Mouse (Mus musculus) heart, embryonic 16.5 days (tissue): ENCODE measurements around the gene Cd300ld5. TPM values are rescaled to one million over a fixed set of nuclear protein-coding genes. Genes with fewer than 3 reads are reported as not detected.

Source experiments
- ATAC-seq: fragments of 200-750 bp; cut with Nextera tagmentation; replicated peaks from 2 replicates; pipeline ENCODE4 v1.8.0; 2017; ENCODE audit warnings: moderate number of reproducible peaks; ENCODE audit not compliant: insufficient read depth, low FRiP score; ENCODE audit errors: extremely low read depth
- H3K27ac ChIP-seq: fragments of 300-500 bp; sonication (generic); 2 replicates; pipeline ENCODE4 v1.5.1; 2014; ENCODE audit warnings: mild to moderate bottlenecking, low read length, control low read depth, moderate library complexity
- H3K27me3 ChIP-seq: fragments of 300-500 bp; sonication (generic); 2 replicates; pipeline ENCODE4 v1.6.1; 2014; ENCODE audit warnings: low read length, mixed read lengths; ENCODE audit not compliant: control insufficient read depth, insufficient read depth
- H3K36me3 ChIP-seq: fragments of 300-500 bp; sonication (generic); 2 replicates; pipeline ENCODE4 v1.6.1; 2014; ENCODE audit not compliant: control insufficient read depth, insufficient read depth
- H3K4me1 ChIP-seq: fragments of 300-500 bp; sonication (generic); 2 replicates; pipeline ENCODE4 v1.6.1; 2014; ENCODE audit warnings: low read length, mixed read lengths; ENCODE audit not compliant: control insufficient read depth, insufficient read depth
- H3K4me2 ChIP-seq: fragments of 300-500 bp; sonication (generic); 2 replicates; pipeline ENCODE4 v1.6.1; 2014; ENCODE audit warnings: low read depth, mild to moderate bottlenecking, control low read depth, low read length
- H3K4me3 ChIP-seq: fragments of 300-500 bp; sonication (generic); 2 replicates; pipeline ENCODE4 v1.5.1; 2014; ENCODE audit warnings: mild to moderate bottlenecking, control low read depth, low read length
- H3K9ac ChIP-seq: fragments of 300-500 bp; sonication (generic); 2 replicates; pipeline ENCODE4 v1.6.1; 2014; ENCODE audit warnings: low read length, control low read depth
- H3K9me3 ChIP-seq: fragments of 300-500 bp; sonication (generic); replicated peaks from 2 replicates; pipeline ENCODE4 v1.6.1; 2016; ENCODE audit warnings: low read length; ENCODE audit not compliant: control insufficient read depth
- WGBS: fragments of 180-500 bp; shearing (Covaris S2); extraction: QIAGEN DNeasy Blood & Tissue Kit; methylation state at CpG from one replicate; pipeline ENCODE4 v1.1.7; 2014; 5-methylcytosine and 5-hydroxymethylcytosine counted together
- polyA plus RNA-seq: library from polyadenylated mRNA; unstranded; fragments of >200 nt; fragmentation: Nextera tagmentation; extraction: Ambion mirVana; gene quantifications from 2 replicates; pipeline ENCODE4 v1.2.1, GENCODE M21; 2015

The Cd300ld5 gene
- polyA plus RNA-seq, 1 experiment from 2014 or later, result not detected

- no peak within 1 kb of the TSS for H3K9ac ChIP-seq
- H3K36me3 ChIP-seq, result no peaks in the 10 kb centered on the region
- no peak within 1 kb of the TSS for H3K4me3 ChIP-seq
- no peaks in the 10 kb centered on the region for H3K27me3 ChIP-seq
- no peak within 1 kb of the TSS for H3K27ac ChIP-seq
- H3K9me3 ChIP-seq, result no peaks in the 10 kb centered on the region
- no peaks in the 10 kb centered on the region for H3K4me1 ChIP-seq
- no peak for ATAC-seq
- 72% methylated on average over 7 of the region's 7 CpGs for WGBS
- no peak within 1 kb of the TSS for H3K4me2 ChIP-seq
These were observed 36.0 kb downstream of the Cd300ld5 start, which contains the start of gene Cd300c2 for GRCm38 (mm10) chr11:115001474-115002040. TSS of gene Cd300c2 (minus strand) at chr11:115001880.

- no peak for ATAC-seq
- H3K27ac ChIP-seq, result no peak within 1 kb of the TSS
- no peaks in the 10 kb centered on the region for H3K9me3 ChIP-seq
- WGBS, result 51% methylated on average over 4 of the region's 4 CpGs
- no peak within 1 kb of the TSS for H3K4me3 ChIP-seq
- no peaks in the 10 kb centered on the region for H3K4me1 ChIP-seq
- no peaks in the 10 kb centered on the region for H3K36me3 ChIP-seq
- H3K27me3 ChIP-seq, result no peaks in the 10 kb centered on the region
- H3K9ac ChIP-seq, result no peak within 1 kb of the TSS
- H3K4me2 ChIP-seq, result no peak within 1 kb of the TSS
These were observed 47.8 kb downstream of the Cd300ld5 start, which contains the start of gene Cd300ld for GRCm38 (mm10) chr11:114989793-114990192. TSS of gene Cd300ld (minus strand) at chr11:114989922.

- H3K4me2 ChIP-seq, result no peak overlapping the region
- 35% methylated on average over 4 of the region's 4 CpGs for WGBS
- H3K27ac ChIP-seq, result no peak overlapping the region
- no peak overlapping the region for H3K9ac ChIP-seq
- no peaks in the 10 kb centered on the region for H3K4me1 ChIP-seq
- no peaks in the 10 kb centered on the region for H3K27me3 ChIP-seq
- peaks cover 15% of the 10 kb centered on the region for H3K9me3 ChIP-seq
- ATAC-seq, result no peak
- no peak overlapping the region for H3K4me3 ChIP-seq
- no peaks in the 10 kb centered on the region for H3K36me3 ChIP-seq
These were observed 55.7 kb downstream of the Cd300ld5 start for GRCm38 (mm10) chr11:114981866-114982265.

Other genes with a start within 250 kb of the Cd300ld5 start
- gene Btbd17, start 241.8 kb downstream of the Cd300ld5 start, polyA plus RNA-seq, result not detected in 2 replicates
- not detected in 2 replicates for gene Gpr142, start 238.8 kb downstream of the Cd300ld5 start, polyA plus RNA-seq
- gene Gprc5c, start 186.6 kb downstream of the Cd300ld5 start, polyA plus RNA-seq, result 14.5 and 15.4 TPM in 2 replicates
- 1.2 and 1.4 TPM in 2 replicates for gene Cd300a, start 147.7 kb downstream of the Cd300ld5 start, polyA plus RNA-seq
- gene Cd300lb, start 103.4 kb downstream of the Cd300ld5 start, polyA plus RNA-seq, result 0.59 and 0.70 TPM in 2 replicates
- not detected in 2 replicates for gene Cd300c, start 68.6 kb downstream of the Cd300ld5 start, polyA plus RNA-seq
- gene Cd300ld, start 47.8 kb downstream of the Cd300ld5 start, polyA plus RNA-seq, result 0.26 and 0.37 TPM in 2 replicates
- gene Cd300c2, start 35.9 kb downstream of the Cd300ld5 start, polyA plus RNA-seq, result 1.5 and 2.3 TPM in 2 replicates
- not detected in 2 replicates for gene Cd300ld2, start 21.6 kb downstream of the Cd300ld5 start, polyA plus RNA-seq
- not detected in 2 replicates for gene Cd300ld4, start 10.8 kb downstream of the Cd300ld5 start, polyA plus RNA-seq
- gene Cd300ld3, start 10.6 kb upstream of the Cd300ld5 start, polyA plus RNA-seq, result not detected in 2 replicates
- not detected in 2 replicates for gene Cd300e, start 24.4 kb upstream of the Cd300ld5 start, polyA plus RNA-seq
- gene Rab37, start 53.7 kb upstream of the Cd300ld5 start, polyA plus RNA-seq, result 1.8 and 3.7 TPM in 2 replicates
- 0.72 and 0.87 TPM in 2 replicates for gene Cd300lf, start 96.2 kb upstream of the Cd300ld5 start, polyA plus RNA-seq
- gene Slc9a3r1, start 125.6 kb upstream of the Cd300ld5 start, polyA plus RNA-seq, result 34.2 and 51.7 TPM in 2 replicates
- gene Tmem104, start 149.7 kb upstream of the Cd300ld5 start, polyA plus RNA-seq, result 6.6 and 7.1 TPM in 2 replicates
- 18.6 and 20.8 TPM in 2 replicates for gene Nat9, start 150.1 kb upstream of the Cd300ld5 start, polyA plus RNA-seq
- gene Grin2c, start 229.5 kb upstream of the Cd300ld5 start, polyA plus RNA-seq, result 0.07 and 0.21 TPM in 2 replicates
- gene Fdxr, start 239.3 kb upstream of the Cd300ld5 start, polyA plus RNA-seq, result 14.2 and 14.7 TPM in 2 replicates